Mouse (Mus musculus) forebrain, embryonic 14.5 days (tissue): ENCODE data around the gene Senp1. TPM values are rescaled to one million over a fixed set of nuclear protein-coding genes. Genes with fewer than 3 reads are reported as not detected.
A peak's percentile ranks its signal among the peaks of the same experiment; 100 is the strongest.

Source experiments
- ATAC-seq: fragments of 200-750 bp; cut with Nextera tagmentation; 2 replicates; pipeline ENCODE4 v1.8.0; 2017; ENCODE audit warnings: mild to moderate bottlenecking, moderate library complexity
- DNase-seq: peaks from one replicate; pipeline ENCODE4 v3.0.0-alpha.2; 2015; ENCODE audit warnings: low spot score
- H3K27ac ChIP-seq: fragments of 300-500 bp; sonication (generic); 2 replicates; pipeline ENCODE4 v1.5.1; 2014; ENCODE audit warnings: low read depth, mild to moderate bottlenecking, control low read depth, low read length, moderate library complexity
- H3K27me3 ChIP-seq: fragments of 300-500 bp; sonication (generic); replicated peaks from 2 replicates; pipeline ENCODE4 v1.6.1; 2014; ENCODE audit warnings: low read length, control low read depth, mixed read lengths; ENCODE audit not compliant: control insufficient read depth, insufficient read depth
- H3K36me3 ChIP-seq: fragments of 300-500 bp; sonication (generic); 2 replicates; pipeline ENCODE4 v1.6.1; 2014; ENCODE audit warnings: low read length, control low read depth; ENCODE audit not compliant: control insufficient read depth, insufficient read depth
- H3K4me1 ChIP-seq: fragments of 300-500 bp; sonication (generic); 2 replicates; pipeline ENCODE4 v1.6.1; 2014; ENCODE audit warnings: antibody characterized with exemption, low read length, control low read depth; ENCODE audit not compliant: control insufficient read depth, insufficient read depth
- H3K4me2 ChIP-seq: fragments of 300-500 bp; sonication (generic); 2 replicates; pipeline ENCODE4 v1.6.1; 2014; ENCODE audit warnings: mild to moderate bottlenecking, control low read depth, low read length
- H3K4me3 ChIP-seq: fragments of 300-500 bp; sonication (generic); 2 replicates; pipeline ENCODE4 v1.5.1; 2014; ENCODE audit warnings: low read depth, low read length, control low read depth
- H3K9ac ChIP-seq: fragments of 300-500 bp; sonication (generic); 2 replicates; pipeline ENCODE4 v1.6.1; 2014; ENCODE audit warnings: mild to moderate bottlenecking, low read length, control low read depth, moderate library complexity
- H3K9me3 ChIP-seq: fragments of 300-500 bp; sonication (generic); replicated peaks from 2 replicates; pipeline ENCODE4 v1.6.1; 2016; ENCODE audit warnings: low read length, control low read depth, mixed read lengths; ENCODE audit not compliant: control insufficient read depth
- WGBS: fragments of 180-500 bp; shearing (Covaris S2); extraction: QIAGEN DNeasy Blood & Tissue Kit; methylation state at CpG from one replicate; pipeline ENCODE4 v1.1.7; 2014; 5-methylcytosine and 5-hydroxymethylcytosine counted together
- polyA plus RNA-seq: library from polyadenylated mRNA; unstranded; fragments of >200 nt; fragmentation: Nextera tagmentation; extraction: Ambion mirVana; gene quantifications from 2 replicates; pipeline ENCODE4 v1.2.1, GENCODE M21; 2014

The Senp1 gene
- polyA plus RNA-seq, 1 experiment from 2014 or later = 21.7 TPM

DNA sequence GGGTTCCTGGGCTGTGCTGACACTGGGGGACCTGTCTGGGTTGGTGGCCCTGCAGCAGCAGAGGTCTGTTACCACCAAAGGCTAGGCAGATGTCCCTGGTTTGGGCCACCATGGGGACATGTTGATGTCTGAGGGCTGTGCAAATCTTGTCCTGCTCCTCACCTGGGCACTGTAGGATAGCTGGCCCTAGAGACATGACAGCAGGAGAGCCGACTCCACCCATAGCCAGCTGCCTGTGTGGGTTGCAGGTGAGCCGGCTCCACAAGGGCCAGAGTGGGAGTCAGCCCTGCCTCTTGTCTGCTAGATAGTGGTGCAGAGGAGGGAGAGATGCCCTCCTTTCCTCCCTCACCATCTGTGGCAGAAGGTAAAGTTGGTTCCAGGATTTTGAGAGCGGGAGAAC is 23.2 kb downstream of the Senp1 start:
- no peak for ATAC-seq

DNA sequence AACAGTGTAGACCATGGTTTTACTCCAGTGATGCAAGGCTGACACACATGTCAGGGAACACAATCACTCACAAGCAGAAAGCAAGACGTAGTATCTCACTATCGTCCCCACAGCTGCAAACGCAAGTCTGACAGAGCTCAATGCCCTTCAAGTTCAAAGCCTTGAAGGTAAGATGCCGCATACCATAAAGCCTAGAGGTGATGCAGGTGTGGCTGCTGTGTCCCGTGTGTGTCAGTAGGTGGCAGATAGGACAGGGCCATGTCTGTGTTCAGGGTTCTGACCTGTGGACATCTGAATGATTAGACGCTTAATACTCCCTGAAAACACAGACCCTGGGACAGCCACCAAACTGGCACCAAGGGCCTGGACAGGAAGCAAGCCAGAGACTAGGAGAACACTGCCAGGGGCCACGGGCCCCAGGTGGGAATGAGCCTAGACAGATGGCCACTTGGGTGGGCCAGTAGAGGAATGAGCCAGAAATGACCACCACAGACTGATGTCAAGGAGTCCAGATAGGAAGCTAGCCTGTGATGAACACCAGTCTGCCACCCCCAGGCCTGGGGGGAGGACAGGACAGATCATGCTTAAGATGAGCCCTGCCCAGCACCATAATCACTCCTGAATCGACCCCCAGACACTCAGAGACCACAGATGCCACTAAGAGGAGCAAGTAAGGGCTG is 23.8 kb downstream of the Senp1 start:
- Histone ChIP-seq H3K27me3 (no peaks in the 10 kb centered on the region), H3K9ac (no peak overlapping the region), H3K9me3 (no peaks in the 10 kb centered on the region), H3K36me3 (peaks cover 65% of the 10 kb centered on the region), H3K4me1 (no peaks in the 10 kb centered on the region), H3K27ac (no peak overlapping the region), H3K4me2 (no peak overlapping the region), H3K4me3 (no peak overlapping the region)
- ATAC-seq (no peak), DNase-seq (no peak)
- WGBS = 91% methylated on average over 8 of the region's 8 CpGs

More for the DNA sequence above, 23.2 kb downstream of the Senp1 start:
- no peak for DNase-seq
- Histone ChIP-seq H3K27ac (no peak overlapping the region), H3K9me3 (no peaks in the 10 kb centered on the region), H3K36me3 (peaks cover 66% of the 10 kb centered on the region), H3K4me1 (no peaks in the 10 kb centered on the region), H3K4me3 (no peak overlapping the region), H3K9ac (no peak overlapping the region), H3K4me2 (no peak overlapping the region), H3K27me3 (no peaks in the 10 kb centered on the region)
- 82% methylated on average over 3 of the region's 3 CpGs for WGBS

DNA sequence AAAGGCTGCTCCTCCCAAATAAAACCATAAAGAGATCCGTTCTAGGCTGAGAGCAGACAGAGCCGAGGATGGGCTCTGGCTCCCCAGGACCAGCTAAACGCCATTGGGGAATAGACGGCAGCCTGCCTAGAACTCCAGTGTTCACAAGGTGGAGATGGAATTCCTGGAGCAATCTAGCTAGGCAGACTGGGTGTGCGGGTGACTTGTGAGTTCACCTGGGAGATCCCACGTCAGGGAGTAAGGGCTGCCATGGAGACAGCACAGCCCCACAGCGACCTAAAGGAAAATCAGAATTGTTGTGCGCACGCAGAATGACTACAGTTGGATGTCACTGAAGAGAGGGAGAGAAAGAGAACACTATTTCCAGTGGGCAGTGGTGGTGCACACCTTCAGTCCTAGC is 25.0 kb downstream of the Senp1 start:
- Histone ChIP-seq H3K4me3 (no peak overlapping the region), H3K9ac (no peak overlapping the region), H3K9me3 (no peaks in the 10 kb centered on the region), H3K36me3 (peaks cover 73% of the 10 kb centered on the region), H3K4me2 (no peak overlapping the region), H3K27me3 (no peaks in the 10 kb centered on the region), H3K4me1 (no peaks in the 10 kb centered on the region), H3K27ac (no peak overlapping the region)
- WGBS = 88% methylated on average over 9 of the region's 9 CpGs
- ATAC-seq (no peak), DNase-seq (no peak)

DNA sequence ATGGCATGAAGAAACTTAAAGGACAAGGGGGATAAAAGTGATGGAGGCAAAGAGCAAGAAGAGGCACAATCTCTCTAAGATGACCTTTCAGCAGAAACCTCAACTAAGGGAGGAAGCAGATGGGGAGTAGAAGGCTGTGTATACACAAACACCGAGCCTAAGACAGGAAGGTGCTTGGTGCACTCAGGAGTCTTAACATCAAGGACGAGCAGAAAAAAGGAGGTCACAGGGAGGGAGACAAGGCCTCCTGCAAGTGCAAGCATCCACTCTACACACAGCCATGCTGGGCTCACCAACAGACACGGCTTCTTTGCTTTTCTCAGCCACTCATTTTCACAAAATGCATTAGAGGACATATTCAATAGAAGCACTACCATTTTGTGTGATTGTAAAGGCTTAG is 26.1 kb downstream of the Senp1 start:
- Histone ChIP-seq H3K9me3 (no peaks in the 10 kb centered on the region), H3K27ac (no peak overlapping the region), H3K4me3 (no peak overlapping the region), H3K4me1 (no peaks in the 10 kb centered on the region), H3K27me3 (no peaks in the 10 kb centered on the region), H3K36me3 (peaks cover 78% of the 10 kb centered on the region), H3K4me2 (no peak overlapping the region), H3K9ac (no peak overlapping the region)
- ATAC-seq = no peak
- 73% methylated on average over 3 of the region's 3 CpGs for WGBS
- DNase-seq = no peak

DNA sequence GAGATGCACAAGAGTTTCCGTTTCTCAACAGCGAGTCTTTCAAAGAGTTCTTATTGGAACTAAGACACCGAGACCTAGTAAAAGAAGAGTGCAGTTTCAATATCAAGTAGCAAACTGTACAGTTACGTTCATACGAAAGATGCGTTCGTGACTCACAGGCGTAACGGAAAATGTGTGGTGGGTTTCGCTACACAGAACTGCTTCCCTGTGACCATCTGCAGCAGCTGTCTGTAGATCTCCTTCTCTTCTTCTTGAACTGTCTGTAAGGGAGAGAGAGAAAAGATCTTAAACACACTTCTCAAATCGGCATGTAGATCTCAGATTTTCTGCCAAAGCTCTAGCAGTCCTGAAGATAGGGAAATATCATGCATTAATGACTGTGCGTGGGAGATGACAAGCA is 26.9 kb downstream of the Senp1 start:
- no peak overlapping the region for H3K27ac ChIP-seq
- H3K9me3 ChIP-seq = no peaks in the 10 kb centered on the region
- no peaks in the 10 kb centered on the region for H3K27me3 ChIP-seq
- H3K4me3 ChIP-seq = no peak overlapping the region
- H3K36me3 ChIP-seq = peaks cover 72% of the 10 kb centered on the region
- no peaks in the 10 kb centered on the region for H3K4me1 ChIP-seq
- WGBS = 94% methylated on average over 12 of the region's 12 CpGs
- no peak overlapping the region for H3K4me2 ChIP-seq
- DNase-seq (no peak), ATAC-seq (no peak)
- H3K9ac ChIP-seq = no peak overlapping the region

DNA sequence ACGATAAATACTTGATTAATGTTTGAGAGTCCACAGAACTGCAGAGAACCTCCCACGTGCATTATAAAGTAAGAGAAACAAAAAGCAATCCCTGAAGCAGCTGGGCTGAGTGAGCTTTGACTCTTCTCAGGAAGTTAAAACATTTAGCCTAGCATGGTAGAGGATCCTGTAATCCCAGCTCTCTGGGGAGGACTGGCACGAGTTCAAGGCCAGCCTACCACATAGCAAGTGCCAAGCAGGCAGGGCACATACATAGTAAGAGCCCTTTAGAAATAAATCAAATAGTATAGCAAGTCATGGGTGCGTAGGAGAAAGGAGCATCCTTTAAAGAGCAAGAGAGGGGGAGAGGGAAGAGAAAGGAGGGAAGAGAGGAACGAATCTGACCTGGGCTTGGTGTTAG is 27.7 kb downstream of the Senp1 start:
- 87% methylated on average over 5 of the region's 5 CpGs for WGBS
- Histone ChIP-seq H3K36me3 (peaks cover 73% of the 10 kb centered on the region), H3K27ac (no peak overlapping the region), H3K4me3 (no peak overlapping the region), H3K4me2 (no peak overlapping the region), H3K9ac (no peak overlapping the region), H3K4me1 (no peaks in the 10 kb centered on the region), H3K27me3 (no peaks in the 10 kb centered on the region), H3K9me3 (no peaks in the 10 kb centered on the region)
- ATAC-seq (no peak), DNase-seq (no peak)

DNA sequence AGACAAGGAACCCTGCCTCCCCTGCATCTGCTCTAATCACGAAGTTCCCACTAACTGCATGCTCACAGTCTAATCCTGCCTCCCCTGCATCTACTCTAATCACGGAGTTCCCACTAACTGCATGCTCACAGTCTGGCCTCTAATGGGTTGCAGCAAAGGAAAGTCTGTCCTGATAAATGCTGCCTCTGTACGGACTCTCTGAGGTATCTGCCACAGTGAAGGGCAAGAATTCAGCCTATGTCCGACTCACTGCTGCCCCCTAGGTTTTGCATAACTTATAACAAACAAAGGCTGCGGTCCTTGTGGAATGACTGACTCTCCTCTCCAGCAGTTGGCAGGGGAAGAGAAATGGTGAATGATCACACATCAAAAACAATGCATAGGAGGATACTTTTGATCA is 38.3 kb downstream of the Senp1 start:
- no peaks in the 10 kb centered on the region for H3K27me3 ChIP-seq
- H3K4me2 ChIP-seq = no peak overlapping the region
- no peaks in the 10 kb centered on the region for H3K9me3 ChIP-seq
- H3K4me3 ChIP-seq = no peak overlapping the region
- ATAC-seq (peak; percentile 57; the same call in 1 of the 2 replicates), DNase-seq (peak; percentile 80)
- WGBS = 20% methylated on average over 5 of the region's 5 CpGs
- H3K4me1 ChIP-seq = no peaks in the 10 kb centered on the region
- no peak overlapping the region for H3K9ac ChIP-seq
- peaks cover 63% of the 10 kb centered on the region for H3K36me3 ChIP-seq
- H3K27ac ChIP-seq = no peak overlapping the region

DNA sequence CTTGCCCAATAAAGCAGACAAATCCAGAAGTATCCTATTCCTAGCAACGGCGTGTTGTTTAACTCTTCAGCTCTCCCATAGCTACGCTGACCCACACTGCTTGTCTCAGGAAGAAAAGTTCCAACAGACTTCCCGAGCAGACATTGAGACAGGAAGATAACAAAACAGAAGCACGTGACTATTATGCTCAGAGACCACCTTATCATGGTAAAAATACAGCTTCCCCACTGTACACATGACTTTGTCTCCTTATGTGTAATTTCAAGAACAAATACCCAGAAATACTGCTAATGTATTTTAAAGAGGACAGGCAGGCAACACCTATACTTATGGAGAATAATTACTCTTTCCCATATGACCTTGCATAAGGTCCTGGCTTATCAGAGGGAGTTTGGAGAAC is 41.9 kb downstream of the Senp1 start:
- ATAC-seq = no peak
- Histone ChIP-seq H3K27me3 (no peaks in the 10 kb centered on the region), H3K9ac (no peak overlapping the region), H3K27ac (no peak overlapping the region), H3K36me3 (peaks cover 69% of the 10 kb centered on the region), H3K9me3 (no peaks in the 10 kb centered on the region), H3K4me2 (no peak overlapping the region), H3K4me1 (no peaks in the 10 kb centered on the region), H3K4me3 (no peak overlapping the region)
- DNase-seq = no peak
- WGBS = 89% methylated on average over 5 of the region's 5 CpGs

DNA sequence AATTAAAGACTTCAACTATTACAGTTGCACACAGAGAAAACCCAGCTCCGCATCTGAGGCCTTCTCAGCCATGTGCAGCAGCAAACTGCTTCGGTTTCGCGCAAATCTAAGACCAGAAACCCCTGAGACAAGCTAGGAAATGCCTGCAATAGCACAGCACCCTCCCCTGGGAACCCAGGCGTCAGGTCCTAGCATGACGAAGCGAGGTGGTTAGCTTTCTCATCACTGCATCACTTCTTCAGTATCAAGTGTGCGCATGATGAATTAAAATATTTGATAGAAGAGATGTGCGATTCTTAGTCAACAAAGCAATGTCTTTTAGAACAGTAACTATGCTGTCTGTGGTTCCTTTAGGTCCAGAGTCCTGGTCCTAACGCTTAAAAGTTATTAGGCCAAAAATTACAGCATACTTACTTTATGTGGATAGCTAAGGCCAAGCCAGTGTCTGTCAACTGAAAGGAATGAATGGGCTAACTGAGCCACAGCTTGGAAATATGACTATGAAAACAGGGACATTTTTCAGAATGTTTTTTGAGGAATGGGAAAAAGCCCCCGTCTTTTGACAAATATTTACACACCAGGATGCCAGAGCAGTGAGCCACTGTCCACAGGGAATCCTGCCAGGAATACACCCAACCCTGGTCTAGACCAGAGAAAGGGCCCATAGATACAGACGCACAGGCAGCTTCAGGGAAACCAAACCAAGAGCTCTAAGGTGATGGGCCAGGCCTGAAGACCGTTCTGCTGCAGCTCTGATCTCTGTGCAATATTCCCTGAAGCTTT is 44.4 kb downstream of the Senp1 start:
- Histone ChIP-seq H3K4me3 (no peak overlapping the region), H3K9ac (no peak overlapping the region), H3K4me2 (no peak overlapping the region), H3K27me3 (no peaks in the 10 kb centered on the region), H3K36me3 (peaks cover 83% of the 10 kb centered on the region), H3K4me1 (no peaks in the 10 kb centered on the region), H3K9me3 (no peaks in the 10 kb centered on the region), H3K27ac (no peak overlapping the region)
- no peak for DNase-seq
- no peak for ATAC-seq
- WGBS = 92% methylated on average over 13 of the region's 13 CpGs
